Mouse (Mus musculus): ENCODE results near the gene Fam241a. TPM values are rescaled to one million over a fixed set of nuclear protein-coding genes. Genes with fewer than 3 reads are reported as not detected.

Fam241a gene
- polyA plus RNA-seq, 1 experiment from 2014 or later = 16.6 TPM

DNA sequence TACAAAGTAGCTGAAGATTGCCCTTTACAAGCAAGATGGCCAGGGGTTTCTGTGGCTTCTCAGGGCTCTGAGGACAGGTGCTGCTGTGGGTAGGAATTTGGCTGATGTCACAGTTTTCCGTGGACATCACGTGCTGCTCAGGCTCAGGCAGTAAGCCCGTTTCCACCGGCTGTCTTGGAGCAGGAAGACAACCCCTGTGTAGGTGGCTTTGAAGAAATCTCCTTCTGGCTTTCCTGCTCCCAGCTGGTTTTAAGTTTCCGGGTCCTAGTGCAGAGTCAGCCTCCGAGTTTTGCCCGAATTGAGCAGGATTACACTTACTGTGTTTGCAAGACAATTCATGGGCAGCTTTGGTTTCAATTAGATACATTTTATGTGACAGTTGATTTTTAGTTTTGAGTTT is 13.8 kb upstream of the Fam241a start:
- ATAC-seq (replicated peaks; ENCODE audit: low FRiP score, low read depth) (no peak), DNase-seq (ENCODE audit: low spot score) (no peak)
- Histone ChIP-seq H3K9ac (ENCODE audit: low read depth, low read length) (no peak overlapping the region), H3K36me3 (ENCODE audit: insufficient read depth, low read length) (no peaks in the 10 kb centered on the region), H3K4me2 (ENCODE audit: low read length) (no peak overlapping the region), H3K27ac (no peak overlapping the region), H3K9me3 (replicated peaks; ENCODE audit: low read length) (no peaks in the 10 kb centered on the region), H3K27me3 (ENCODE audit: insufficient read depth, low read length) (no peaks in the 10 kb centered on the region), H3K4me1 (replicated peaks; ENCODE audit: insufficient read depth, low read length) (no peaks in the 10 kb centered on the region), H3K4me3 (replicated peaks; ENCODE audit: low read depth, low read length) (no peak overlapping the region)
- no peak for TF ChIP-seq CTCF (IDR thresholded peaks at IDR 0.05; ENCODE audit: low read depth)
- WGBS = 71% methylated on average over 7 of the region's 7 CpGs

- no peak for ATAC-seq (replicated peaks; ENCODE audit: low FRiP score, low read depth)
- H3K27ac ChIP-seq = peak overlapping the region; percentile 64; the same call in 1 of the 2 replicates
- no peak for TF ChIP-seq CTCF (IDR thresholded peaks at IDR 0.05; ENCODE audit: low read depth)
These were observed 944 bp downstream of the Fam241a start for GRCm38 (mm10) chr3:127894981-127895779.

GRCm38 (mm10) chr3:127893902-127894301 is 2.2 kb downstream of the Fam241a start:
- Histone ChIP-seq H3K9me3 (replicated peaks; ENCODE audit: low read length) (no peaks in the 10 kb centered on the region), H3K4me1 (replicated peaks; ENCODE audit: insufficient read depth, low read length) (no peaks in the 10 kb centered on the region), H3K36me3 (ENCODE audit: insufficient read depth, low read length) (no peaks in the 10 kb centered on the region), H3K27me3 (ENCODE audit: insufficient read depth, low read length) (no peaks in the 10 kb centered on the region), H3K4me3 (replicated peaks; ENCODE audit: low read depth, low read length) (no peak overlapping the region), H3K9ac (ENCODE audit: low read depth, low read length) (no peak overlapping the region), H3K4me2 (ENCODE audit: low read length) (no peak overlapping the region), H3K27ac (no peak overlapping the region)
- ATAC-seq (replicated peaks; ENCODE audit: low FRiP score, low read depth) (no peak), DNase-seq (ENCODE audit: low spot score) (no peak)
- TF ChIP-seq CTCF (IDR thresholded peaks at IDR 0.05; ENCODE audit: low read depth) = no peak
- WGBS = 82% methylated on average over 7 of the region's 7 CpGs

More at GRCm38 (mm10) chr3:127894981-127895779, 944 bp downstream of the Fam241a start:
- no peaks in the 10 kb centered on the region for H3K36me3 ChIP-seq (ENCODE audit: insufficient read depth, low read length)
- DNase-seq (ENCODE audit: low spot score) = no peak
- no peaks in the 10 kb centered on the region for H3K4me1 ChIP-seq (replicated peaks; ENCODE audit: insufficient read depth, low read length)
- no peaks in the 10 kb centered on the region for H3K9me3 ChIP-seq (replicated peaks; ENCODE audit: low read length)
- H3K4me2 ChIP-seq (ENCODE audit: low read length) = peak overlapping the region; percentile 71
- peak overlapping the region; percentile 73; the same call in 1 of the 2 replicates for H3K9ac ChIP-seq (ENCODE audit: low read depth, low read length)
- H3K27me3 ChIP-seq (ENCODE audit: insufficient read depth, low read length) = no peaks in the 10 kb centered on the region
- WGBS = 40% methylated on average over 7 of the region's 7 CpGs
- H3K4me3 ChIP-seq (replicated peaks; ENCODE audit: low read depth, low read length) = peak overlapping the region; percentile 76

DNA sequence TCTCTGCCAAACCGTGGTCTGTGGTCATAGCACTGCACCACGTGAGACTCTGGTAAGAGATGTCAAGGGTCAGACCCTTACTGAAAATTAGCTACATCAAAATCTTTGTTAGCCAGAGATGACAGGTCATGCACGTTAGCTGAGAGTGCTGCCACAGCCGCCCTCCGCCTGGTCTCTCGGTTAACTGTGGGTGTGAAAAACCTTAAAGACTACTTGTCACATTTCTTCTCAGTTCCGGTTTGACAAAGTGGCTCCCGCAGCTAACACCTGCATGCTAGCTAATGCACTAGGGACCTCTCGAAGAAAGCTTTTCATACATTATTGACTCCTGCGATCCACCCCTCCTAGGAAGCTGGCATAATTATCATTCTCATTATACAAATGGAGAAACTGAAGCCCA is 4.2 kb downstream of the Fam241a start:
- WGBS = 65% methylated on average over 10 of the region's 10 CpGs
- ATAC-seq (replicated peaks; ENCODE audit: low FRiP score, low read depth) = no peak
- Histone ChIP-seq H3K4me1 (replicated peaks; ENCODE audit: insufficient read depth, low read length) (no peaks in the 10 kb centered on the region), H3K9me3 (replicated peaks; ENCODE audit: low read length) (no peaks in the 10 kb centered on the region), H3K4me3 (replicated peaks; ENCODE audit: low read depth, low read length) (no peak overlapping the region), H3K27ac (no peak overlapping the region), H3K9ac (ENCODE audit: low read depth, low read length) (no peak overlapping the region), H3K4me2 (ENCODE audit: low read length) (no peak overlapping the region), H3K36me3 (ENCODE audit: insufficient read depth, low read length) (no peaks in the 10 kb centered on the region), H3K27me3 (ENCODE audit: insufficient read depth, low read length) (no peaks in the 10 kb centered on the region)
- no peak for DNase-seq (ENCODE audit: low spot score)
- no peak for TF ChIP-seq CTCF (IDR thresholded peaks at IDR 0.05; ENCODE audit: low read depth)

- Histone ChIP-seq H3K4me2 (ENCODE audit: low read length) (no peak overlapping the region), H3K4me3 (replicated peaks; ENCODE audit: low read depth, low read length) (no peak overlapping the region), H3K27me3 (ENCODE audit: insufficient read depth, low read length) (no peaks in the 10 kb centered on the region), H3K9ac (ENCODE audit: low read depth, low read length) (no peak overlapping the region), H3K4me1 (replicated peaks; ENCODE audit: insufficient read depth, low read length) (no peaks in the 10 kb centered on the region), H3K27ac (no peak overlapping the region), H3K36me3 (ENCODE audit: insufficient read depth, low read length) (no peaks in the 10 kb centered on the region), H3K9me3 (replicated peaks; ENCODE audit: low read length) (no peaks in the 10 kb centered on the region)
- DNase-seq (ENCODE audit: low spot score) (no peak), ATAC-seq (replicated peaks; ENCODE audit: low FRiP score, low read depth) (no peak)
- TF ChIP-seq CTCF (IDR thresholded peaks at IDR 0.05; ENCODE audit: low read depth) = no peak
These were observed 6.1 kb downstream of the Fam241a start for GRCm38 (mm10) chr3:127890008-127890407.

DNA sequence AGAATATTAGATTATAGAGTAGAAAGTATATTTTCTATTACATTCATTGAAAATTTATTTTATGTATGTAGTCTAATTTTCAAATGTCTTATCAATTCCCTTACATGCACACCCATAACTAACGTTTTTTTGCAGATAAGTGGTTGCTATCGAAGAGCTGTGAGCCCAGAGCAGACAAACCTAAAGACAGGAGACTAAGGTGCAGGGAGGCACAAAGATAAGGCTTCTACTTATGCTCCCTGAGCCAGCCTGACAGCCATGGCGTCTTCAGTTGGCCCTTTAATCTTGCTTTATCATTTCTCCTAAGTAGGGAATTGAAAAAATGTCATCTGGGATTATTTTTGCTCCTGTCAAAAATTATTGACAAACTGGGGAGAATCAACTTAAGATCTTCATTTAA is 6.6 kb downstream of the Fam241a start:
- Histone ChIP-seq H3K27ac (no peak overlapping the region), H3K27me3 (ENCODE audit: insufficient read depth, low read length) (no peaks in the 10 kb centered on the region), H3K4me1 (replicated peaks; ENCODE audit: insufficient read depth, low read length) (no peaks in the 10 kb centered on the region), H3K36me3 (ENCODE audit: insufficient read depth, low read length) (no peaks in the 10 kb centered on the region), H3K9me3 (replicated peaks; ENCODE audit: low read length) (no peaks in the 10 kb centered on the region), H3K9ac (ENCODE audit: low read depth, low read length) (no peak overlapping the region), H3K4me2 (ENCODE audit: low read length) (no peak overlapping the region), H3K4me3 (replicated peaks; ENCODE audit: low read depth, low read length) (no peak overlapping the region)
- ATAC-seq (replicated peaks; ENCODE audit: low FRiP score, low read depth) (no peak), DNase-seq (ENCODE audit: low spot score) (no peak)
- 70% methylated on average over 3 of the region's 3 CpGs for WGBS
- TF ChIP-seq CTCF (IDR thresholded peaks at IDR 0.05; ENCODE audit: low read depth) = no peak
